Mouse (Mus musculus) lung, postnatal 0 days (tissue): ENCODE measurements around the gene Ehd2.

Experiments used
- CTCF ChIP-seq: IDR thresholded peaks from 2 replicates; pipeline ENCODE4 v1.5.1; 2016; ENCODE audit warnings: antibody characterized with exemption, mild to moderate bottlenecking
- EP300 ChIP-seq: IDR thresholded peaks from 2 replicates; pipeline ENCODE4 v1.6.1; 2016; ENCODE audit warnings: antibody characterized with exemption, mild to moderate bottlenecking, control low read depth

- TF ChIP-seq CTCF (no peak), EP300 (no peak)
These were observed 3.3 kb downstream of the Ehd2 start for GRCm38 (mm10) chr7:15963798-15964652.
